Comparison of ENCODE assay signal across 10 mouse cellular contexts in the genomic region with DNA sequence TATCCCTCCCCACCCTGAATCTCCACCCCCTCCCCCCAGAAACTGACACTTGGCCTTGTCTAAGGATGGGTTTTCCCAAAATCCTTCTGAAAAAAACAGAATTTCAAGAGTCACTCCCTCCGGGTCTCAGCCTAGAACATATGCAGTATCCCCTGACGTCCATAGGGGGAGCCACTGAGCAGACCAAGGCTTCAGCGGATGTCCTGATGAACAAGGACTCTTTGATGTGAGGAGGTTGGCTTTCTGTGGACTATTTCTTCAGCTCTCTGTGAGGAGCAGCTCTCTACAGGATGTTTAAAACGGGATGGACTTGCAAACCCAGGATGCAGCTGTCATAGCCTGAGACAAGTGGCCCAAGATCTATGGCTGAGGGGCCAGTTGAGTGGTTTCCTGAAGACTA. TPM values are rescaled to one million over a fixed set of nuclear protein-coding genes. Genes with fewer than 3 reads are reported as not detected.
DNase-seq lines count a peak whose midpoint lies in the region; ATAC-seq and TF ChIP-seq lines count a peak whose summit lies in the region.
"Had no signal": no experiment of that assay in that cellular context is flagged by ENCODE, and none has a peak within 500 bp of the region (broad histone marks: within the 10 kb centered on the region; RNA-seq: fewer than 3 reads in every experiment).

No protein-coding gene starts in this region.

- no peaks in the 10 kb centered on the region for H3K9me3 ChIP-seq in lung, embryonic 14.5 days (ENCODE audit: low read depth, low read length)
- H3K9me3 ChIP-seq in kidney, postnatal 0 days (replicated peaks; ENCODE audit: low read length) = no peaks in the 10 kb centered on the region
- H3K9me3 ChIP-seq: limb, embryonic 15.5 days; stomach, embryonic 15.5 days had no signal

- no peak overlapping the region for H3K27ac ChIP-seq in lung, embryonic 14.5 days (ENCODE audit: low read depth)
- no peak overlapping the region for H3K27ac ChIP-seq in kidney, postnatal 0 days
- H3K27ac ChIP-seq in olfactory bulb, adult 2 months (ENCODE audit: insufficient read depth, low read depth, low read length) = no peak overlapping the region
- H3K27ac ChIP-seq: limb, embryonic 15.5 days; stomach, embryonic 15.5 days had no signal

- TF ChIP-seq CTCF in lung, embryonic 14.5 days (IDR thresholded peaks at IDR 0.05; ENCODE audit: low read depth) = peak; percentile 80
- peak; percentile 83 for TF ChIP-seq CTCF in kidney, postnatal 0 days (IDR thresholded peaks at IDR 0.05; ENCODE audit: low read depth)
- TF ChIP-seq CTCF in olfactory bulb, adult 2 months (IDR thresholded peaks at IDR 0.05; ENCODE audit: insufficient read depth, low read depth, low read length) = peak; percentile 17; the same call in 1 of the 2 replicates

- 18% methylated on average over 4 of the region's 4 CpGs for WGBS in lung, embryonic 14.5 days
- WGBS in kidney, postnatal 0 days = 19% methylated on average over 4 of the region's 4 CpGs
- 39% methylated on average over 4 of the region's 4 CpGs for WGBS in olfactory bulb, adult 2 months

- no peaks in the 10 kb centered on the region for H3K36me3 ChIP-seq in lung, embryonic 14.5 days (ENCODE audit: insufficient read depth)
- no peaks in the 10 kb centered on the region for H3K36me3 ChIP-seq in kidney, postnatal 0 days (ENCODE audit: insufficient read depth, low read length)
- H3K36me3 ChIP-seq: limb, embryonic 15.5 days; stomach, embryonic 15.5 days had no signal

- no peak for TF ChIP-seq POLR2A in olfactory bulb, adult 2 months (IDR thresholded peaks at IDR 0.05; ENCODE audit: insufficient read depth, low read depth, low read length)

- no peaks in the 10 kb centered on the region for H3K27me3 ChIP-seq in lung, embryonic 14.5 days (ENCODE audit: insufficient read depth, low read length)
- H3K27me3 ChIP-seq in kidney, postnatal 0 days (ENCODE audit: insufficient read depth, low read length) = no peaks in the 10 kb centered on the region
- H3K27me3 ChIP-seq: stomach, embryonic 15.5 days had no signal

- H3K9ac ChIP-seq in lung, embryonic 14.5 days = no peak overlapping the region
- no peak overlapping the region for H3K9ac ChIP-seq in kidney, postnatal 0 days (ENCODE audit: low read depth, low read length)
- H3K9ac ChIP-seq: limb, embryonic 15.5 days; stomach, embryonic 15.5 days had no signal

- H3K4me2 ChIP-seq in lung, embryonic 14.5 days = no peak overlapping the region
- no peak overlapping the region for H3K4me2 ChIP-seq in kidney, postnatal 0 days (ENCODE audit: low read length)
- H3K4me2 ChIP-seq: limb, embryonic 15.5 days had no signal

- no peak overlapping the region for H3K4me3 ChIP-seq in lung, embryonic 14.5 days (ENCODE audit: low read depth, low read length)
- no peak overlapping the region for H3K4me3 ChIP-seq in kidney, postnatal 0 days (replicated peaks; ENCODE audit: low read depth, low read length)
- H3K4me3 ChIP-seq in olfactory bulb, adult 2 months (ENCODE audit: insufficient read depth, low read depth, low read length) = no peak overlapping the region
- H3K4me3 ChIP-seq: limb, embryonic 15.5 days; stomach, embryonic 15.5 days had no signal

- peak; percentile 46 for DNase-seq in adrenal gland, postnatal 10 days
- DNase-seq in adrenal gland, adult 2 months = no peak
- DNase-seq in lung, embryonic 14.5 days = peak; percentile 54
- no peak for DNase-seq in lung, postnatal 25 days (ENCODE audit: low spot score)
- peak; percentile 69 for DNase-seq in kidney, postnatal 0 days (ENCODE audit: low spot score)
- no peak for DNase-seq in spleen, postnatal 4 days (ENCODE audit: low spot score in 2 of 2)
- DNase-seq in cerebellum, adult 11-12 months = no peak

- H3K4me1 ChIP-seq in lung, embryonic 14.5 days (ENCODE audit: insufficient read depth) = peaks cover 8% of the 10 kb centered on the region; the same call in 1 of the 2 replicates
- peaks cover 11% of the 10 kb centered on the region; the same call in 1 of the 2 replicates for H3K4me1 ChIP-seq in kidney, postnatal 0 days (replicated peaks; ENCODE audit: insufficient read depth, low read length)
- peaks cover 14% of the 10 kb centered on the region for H3K4me1 ChIP-seq in olfactory bulb, adult 2 months (ENCODE audit: control insufficient read depth, insufficient read depth, low read length)
- H3K4me1 ChIP-seq: limb, embryonic 15.5 days had no signal

- peak; percentile 11; the same call in 1 of the 2 replicates for ATAC-seq in lung, embryonic 14.5 days (ENCODE audit: insufficient read depth)
- no peak for ATAC-seq in kidney, postnatal 0 days (replicated peaks; ENCODE audit: low FRiP score, low read depth)

RNA-seq across cellular contexts. Expression of gene Cacna2d2, which starts 53.1 kb away (rescaled TPM):
- total RNA-seq in adrenal gland, postnatal 10 days (2021) = 1 to 10 TPM; 4.1 to 4.7 TPM
- total RNA-seq in adrenal gland, adult 2 months (2021) = 1 to 10 TPM; 6.9 to 7.1 TPM
- polyA plus RNA-seq in adrenal gland, adult 2 months (2012; rRNA removed) = 12.1 and 14.7 TPM in 2 replicates
- polyA plus RNA-seq in lung, embryonic 14.5 days (2014; fragmentation: Nextera tagmentation; extraction: Ambion mirVana) = 0.18 TPM in 1 of 2 replicates, not detected in the other
- 0.64 TPM in 2 replicates for polyA plus RNA-seq in kidney, postnatal 0 days (2015; fragmentation: Nextera tagmentation; extraction: Ambion mirVana)
- polyA plus RNA-seq in olfactory bulb, adult 2 months (2012; ENCODE audit: insufficient read depth, insufficient read length, low replicate concordance, missing spikeins) = not detected in 2 replicates

Comparison
In these comparisons a context has a peak if more than half of its experiments do, and no peak if none do; other contexts are left out.
1. DNase-seq: peak in adrenal gland, postnatal 10 days (single experiment), lung, embryonic 14.5 days (single experiment) and kidney, postnatal 0 days (single experiment); none in adrenal gland, adult 2 months (single experiment), lung, postnatal 25 days (single experiment), spleen, postnatal 4 days (0 of 2) and cerebellum, adult 11-12 months (single experiment).
2. CTCF ChIP-seq: peak in every context shown above with its lines; median percentile 83 in kidney, postnatal 0 days; 80 in lung, embryonic 14.5 days; 17 in olfactory bulb, adult 2 months.